Mouse (Mus musculus): ENCODE measurements around the gene Fkbp9. TPM values are rescaled to one million over a fixed set of nuclear protein-coding genes. Genes with fewer than 3 reads are reported as not detected.

Gene Fkbp9
- total and polyA plus RNA-seq, 2 experiments from 2014 or later, result 33.8 to 47.8 TPM

- DNase-seq (no peak), ATAC-seq (no peak)
- H3K4me3 ChIP-seq (ENCODE audit: low read depth, low read length), result no peak overlapping the region
- H3K9ac ChIP-seq, result no peak overlapping the region
- H3K27ac ChIP-seq (ENCODE audit: low read depth, low read length), result no peak overlapping the region
- no peak overlapping the region for H3K4me2 ChIP-seq (ENCODE audit: low read depth)
- H3K36me3 ChIP-seq (ENCODE audit: insufficient read depth), result no peaks in the 10 kb centered on the region
- H3K4me1 ChIP-seq (ENCODE audit: insufficient read depth), result peaks cover 7% of the 10 kb centered on the region; the same call in 1 of the 2 replicates
- 78% methylated on average over 7 of the region's 7 CpGs for WGBS
- no peaks in the 10 kb centered on the region for H3K9me3 ChIP-seq (ENCODE audit: low read length)
- no peak for TF ChIP-seq CTCF (IDR thresholded peaks at IDR 0.05; ENCODE audit: low read depth)
- H3K27me3 ChIP-seq (ENCODE audit: insufficient read depth, low read length), result no peaks in the 10 kb centered on the region
These were observed 71.0 kb downstream of the Fkbp9 start for GRCm38 (mm10) chr6:56902606-56903520.

GRCm38 (mm10) chr6:56903831-56904230 lies 72.0 kb downstream of the Fkbp9 start:
- no peak for ATAC-seq
- 35% methylated on average over 6 of the region's 6 CpGs for WGBS
- no peak for DNase-seq
- no peak for TF ChIP-seq CTCF (IDR thresholded peaks at IDR 0.05; ENCODE audit: low read depth)
- Histone ChIP-seq H3K36me3 (ENCODE audit: insufficient read depth) (no peaks in the 10 kb centered on the region), H3K4me2 (ENCODE audit: low read depth) (no peak overlapping the region), H3K4me3 (ENCODE audit: low read depth, low read length) (no peak overlapping the region), H3K9me3 (ENCODE audit: low read length) (no peaks in the 10 kb centered on the region), H3K9ac (no peak overlapping the region), H3K27me3 (ENCODE audit: insufficient read depth, low read length) (no peaks in the 10 kb centered on the region), H3K27ac (ENCODE audit: low read depth, low read length) (no peak overlapping the region), H3K4me1 (ENCODE audit: insufficient read depth) (peaks cover 7% of the 10 kb centered on the region; the same call in 1 of the 2 replicates)

- Histone ChIP-seq H3K9me3 (ENCODE audit: low read length) (no peaks in the 10 kb centered on the region), H3K4me3 (ENCODE audit: low read depth, low read length) (no peak overlapping the region), H3K4me2 (ENCODE audit: low read depth) (no peak overlapping the region), H3K36me3 (ENCODE audit: insufficient read depth) (no peaks in the 10 kb centered on the region), H3K4me1 (ENCODE audit: insufficient read depth) (peaks cover 7% of the 10 kb centered on the region; the same call in 1 of the 2 replicates), H3K27ac (ENCODE audit: low read depth, low read length) (peak overlapping the region; percentile 50; the same call in 1 of the 2 replicates), H3K27me3 (ENCODE audit: insufficient read depth, low read length) (no peaks in the 10 kb centered on the region), H3K9ac (no peak overlapping the region)
- WGBS, result 62% methylated on average over 1 of the region's 1 CpGs
- DNase-seq (no peak), ATAC-seq (peak; percentile 86)
- TF ChIP-seq CTCF (IDR thresholded peaks at IDR 0.05; ENCODE audit: low read depth), result no peak
These were observed 72.5 kb downstream of the Fkbp9 start for GRCm38 (mm10) chr6:56904330-56904729.

GRCm38 (mm10) chr6:56904982-56905381 lies 73.1 kb downstream of the Fkbp9 start:
- Histone ChIP-seq H3K4me1 (ENCODE audit: insufficient read depth) (peaks cover 7% of the 10 kb centered on the region; the same call in 1 of the 2 replicates), H3K9me3 (ENCODE audit: low read length) (no peaks in the 10 kb centered on the region), H3K4me3 (ENCODE audit: low read depth, low read length) (no peak overlapping the region), H3K4me2 (ENCODE audit: low read depth) (no peak overlapping the region), H3K9ac (no peak overlapping the region), H3K27ac (ENCODE audit: low read depth, low read length) (peak overlapping the region; percentile 50; the same call in 1 of the 2 replicates), H3K36me3 (ENCODE audit: insufficient read depth) (no peaks in the 10 kb centered on the region), H3K27me3 (ENCODE audit: insufficient read depth, low read length) (no peaks in the 10 kb centered on the region)
- 81% methylated on average over 2 of the region's 2 CpGs for WGBS
- no peak for TF ChIP-seq CTCF (IDR thresholded peaks at IDR 0.05; ENCODE audit: low read depth)
- no peak for DNase-seq
- peak; percentile 7; the same call in 1 of the 2 replicates for ATAC-seq

- no peak for TF ChIP-seq CTCF (IDR thresholded peaks at IDR 0.05; ENCODE audit: low read depth)
- Histone ChIP-seq H3K4me2 (ENCODE audit: low read depth) (no peak overlapping the region), H3K27me3 (ENCODE audit: insufficient read depth, low read length) (no peaks in the 10 kb centered on the region), H3K4me1 (ENCODE audit: insufficient read depth) (peaks cover 7% of the 10 kb centered on the region; the same call in 1 of the 2 replicates), H3K36me3 (ENCODE audit: insufficient read depth) (no peaks in the 10 kb centered on the region), H3K4me3 (ENCODE audit: low read depth, low read length) (no peak overlapping the region), H3K27ac (ENCODE audit: low read depth, low read length) (no peak overlapping the region), H3K9me3 (ENCODE audit: low read length) (no peaks in the 10 kb centered on the region), H3K9ac (no peak overlapping the region)
- DNase-seq (no peak), ATAC-seq (no peak)
- WGBS, result 89% methylated on average over 5 of the region's 5 CpGs
These were observed 73.6 kb downstream of the Fkbp9 start for GRCm38 (mm10) chr6:56905486-56905885.

GRCm38 (mm10) chr6:56906121-56906846 lies 74.4 kb downstream of the Fkbp9 start:
- Histone ChIP-seq H3K27me3 (ENCODE audit: insufficient read depth, low read length) (no peaks in the 10 kb centered on the region), H3K36me3 (ENCODE audit: insufficient read depth) (no peaks in the 10 kb centered on the region), H3K4me1 (ENCODE audit: insufficient read depth) (peaks cover 7% of the 10 kb centered on the region; the same call in 1 of the 2 replicates), H3K4me3 (ENCODE audit: low read depth, low read length) (no peak overlapping the region), H3K9me3 (ENCODE audit: low read length) (no peaks in the 10 kb centered on the region), H3K4me2 (ENCODE audit: low read depth) (no peak overlapping the region), H3K9ac (no peak overlapping the region), H3K27ac (ENCODE audit: low read depth, low read length) (no peak overlapping the region)
- DNase-seq (no peak), ATAC-seq (no peak)
- TF ChIP-seq CTCF (IDR thresholded peaks at IDR 0.05; ENCODE audit: low read depth), result no peak
- 84% methylated on average over 8 of the region's 8 CpGs for WGBS

All from forebrain, postnatal 0 days (tissue).